Mouse (Mus musculus): Measurements from ENCODE around the gene Adcy4.

Gene Adcy4

GRCm38 (mm10) chr14:55719737-55720136 lies 64.2 kb downstream of the Adcy4 start:
- DNase-seq (ENCODE audit: low spot score), result no peak

Measured in embryo, embryonic 10 days (tissue).